Mouse (Mus musculus) E14TG2a.4 (cell line): ENCODE measurements around the gene Add1.

ENCODE experiments used
- CTCF ChIP-seq: conservative IDR thresholded peaks from 2 replicates; pipeline ENCODE4 v1.5.1; 2014; ENCODE audit warnings: low read length
- NANOG ChIP-seq: IDR thresholded peaks from 2 replicates; pipeline ENCODE4 v1.6.1; 2014; ENCODE audit warnings: borderline replicate concordance, low read length, mixed read lengths

DNA sequence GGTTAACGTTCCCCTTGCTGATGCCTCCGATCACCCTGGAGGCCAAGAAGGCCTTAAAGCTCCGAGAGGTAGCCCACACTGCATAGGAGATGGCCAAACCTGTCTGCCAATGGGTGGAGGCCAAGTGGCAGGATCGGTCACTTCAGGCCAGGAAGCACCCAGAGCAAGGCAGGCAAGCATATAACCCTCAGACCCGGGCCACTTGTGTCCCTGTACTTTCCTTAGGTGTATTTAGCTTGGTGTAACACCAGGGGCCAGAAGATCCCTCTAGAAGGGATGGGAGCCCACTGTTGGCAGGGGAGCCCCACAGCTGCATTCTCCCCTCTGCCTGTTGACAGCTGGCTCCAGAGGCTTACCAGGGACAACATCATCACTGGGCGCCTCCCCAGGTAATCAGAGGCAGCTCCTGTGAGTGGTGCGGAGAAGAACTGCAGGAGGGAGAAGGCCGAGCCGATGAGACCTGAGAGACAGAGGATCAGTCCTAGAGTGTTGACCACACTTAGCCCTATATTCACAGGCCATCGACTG lies 62.3 kb downstream of the Add1 start:
- TF ChIP-seq CTCF (no peak), NANOG (no peak)
